Mouse (Mus musculus) spleen, postnatal 14 days (tissue): ENCODE results near the gene Mfsd6l.

Experiments
- DNase-seq, 2 experiments: peaks; one replicate each; pipeline ENCODE4 v3.0.0; 2021 to 2022; ENCODE audit warnings: low spot score in 2 of 2

The Mfsd6l gene

GRCm38 (mm10) chr11:68602200-68602931, 46.4 kb downstream of the Mfsd6l start:
- no peak for DNase-seq

- DNase-seq = no peak
Measured at GRCm38 (mm10) chr11:68607046-68607445, 51.1 kb downstream of the Mfsd6l start.
